Mouse (Mus musculus): ENCODE measurements around the gene Twist2. TPM values are rescaled to one million over a fixed set of nuclear protein-coding genes. Genes with fewer than 3 reads are reported as not detected.

Gene Twist2
- total RNA-seq (2015; ENCODE audit: low replicate concordance) (not detected in 2 replicates), total RNA-seq (2017; ENCODE audit: low replicate concordance) (not detected in 2 replicates)

DNA sequence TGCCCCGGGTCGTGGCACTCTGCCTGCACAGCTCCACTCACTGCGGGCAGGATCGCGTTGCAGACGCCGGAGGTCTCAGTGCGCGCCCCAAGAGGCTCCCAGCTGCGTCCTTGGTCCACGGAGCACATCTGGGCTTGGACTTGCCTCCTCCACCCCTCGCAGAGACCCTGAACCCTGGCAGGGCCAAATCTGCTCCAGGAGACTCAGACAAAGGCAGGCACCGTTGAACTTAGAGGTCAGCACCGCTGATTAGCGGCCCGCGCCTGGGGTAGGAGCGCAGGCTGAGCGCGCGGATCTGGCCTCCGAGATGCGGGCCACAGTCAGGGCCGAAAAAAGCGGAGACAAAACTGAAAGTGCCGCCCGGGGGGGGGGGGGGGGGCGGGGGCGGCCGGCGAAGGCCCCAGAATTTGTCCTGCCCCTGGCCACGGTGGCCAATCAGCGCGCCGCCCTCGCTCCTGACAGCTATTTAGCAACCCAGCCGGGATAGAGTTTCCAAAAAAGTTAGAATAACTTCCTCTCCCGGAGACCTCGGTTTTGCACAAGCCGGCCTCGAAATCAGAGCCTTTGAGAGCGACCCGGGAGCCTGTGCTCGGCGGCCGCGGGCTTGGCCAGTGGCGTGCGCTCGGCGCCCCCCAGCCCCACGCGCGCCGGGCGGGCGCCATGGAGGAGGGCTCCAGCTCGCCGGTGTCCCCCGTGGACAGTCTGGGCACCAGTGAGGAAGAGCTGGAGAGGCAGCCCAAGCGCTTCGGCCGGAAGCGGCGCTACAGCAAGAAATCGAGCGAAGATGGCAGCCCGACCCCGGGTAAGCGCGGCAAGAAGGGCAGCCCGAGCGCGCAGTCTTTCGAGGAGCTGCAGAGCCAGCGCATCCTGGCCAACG is at the start of gene Twist2:
Twist2 (plus strand) TSS at position 495 of the 877 bp plus-strand sequence.
- ATAC-seq (replicated peaks; ENCODE audit: low FRiP score, poor library complexity, severe bottlenecking): no peak

DNA sequence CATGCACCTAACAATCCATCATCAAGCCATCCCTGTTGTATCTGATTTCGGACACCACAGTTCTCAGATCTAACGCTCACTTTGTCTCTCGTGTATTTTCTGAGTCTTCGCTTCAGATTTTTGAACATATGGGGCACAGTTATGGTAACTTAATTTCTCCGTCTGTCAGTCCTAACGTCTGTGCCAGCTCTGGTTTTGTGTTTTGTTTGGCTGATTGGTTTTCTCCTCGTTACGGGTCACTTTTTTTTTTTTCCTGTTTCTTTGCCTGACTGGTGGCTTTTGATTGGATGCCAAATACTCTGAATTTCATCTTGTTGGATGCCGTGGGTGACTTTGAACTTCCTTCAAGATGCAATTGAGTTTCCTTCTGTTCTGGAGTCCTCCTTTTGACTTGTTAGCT is 48.3 kb upstream of the Twist2 start:
- ATAC-seq (replicated peaks; ENCODE audit: low FRiP score, poor library complexity, severe bottlenecking): no peak

DNA sequence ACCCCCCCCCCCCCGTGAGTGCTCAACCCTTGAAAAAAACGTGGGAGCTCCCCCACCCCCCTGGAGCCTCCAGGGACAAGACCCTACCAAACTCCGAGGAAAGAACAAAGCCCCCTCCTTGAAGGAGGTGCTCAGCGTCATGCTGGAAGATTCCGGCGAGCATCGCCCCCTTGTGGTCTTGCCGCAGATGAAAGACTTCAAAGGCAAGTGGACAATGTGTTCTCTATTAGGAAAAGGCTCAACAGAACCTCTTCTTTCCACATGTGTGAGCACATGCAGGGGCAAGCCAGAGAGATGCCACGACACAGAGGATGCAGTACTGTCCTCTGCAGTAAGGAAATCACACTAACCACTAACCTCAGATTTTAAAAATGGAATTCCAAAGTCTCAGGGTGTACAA is 46.2 kb upstream of the Twist2 start:
- no peak for ATAC-seq (replicated peaks; ENCODE audit: low FRiP score, poor library complexity, severe bottlenecking)

DNA sequence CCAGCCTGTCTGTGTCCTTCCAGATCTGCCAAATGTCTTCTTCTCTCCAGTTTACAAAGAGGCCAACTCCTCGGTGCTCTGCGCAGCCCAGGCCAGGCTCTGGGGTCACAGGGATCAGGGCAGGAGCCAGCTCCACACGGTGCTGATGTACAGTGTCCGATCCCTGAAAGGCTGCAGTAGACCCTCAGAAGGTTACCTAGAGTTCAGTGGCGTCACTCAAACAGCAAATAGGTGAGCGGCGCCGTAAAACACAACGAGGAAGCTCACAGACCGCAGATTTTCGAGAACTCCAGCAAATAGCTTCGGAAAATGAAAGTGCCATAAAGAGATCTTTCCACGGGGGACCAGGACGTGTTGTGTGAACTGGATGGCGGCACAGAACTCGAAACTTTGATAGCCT is 44.0 kb upstream of the Twist2 start:
- ATAC-seq (replicated peaks; ENCODE audit: low FRiP score, poor library complexity, severe bottlenecking): no peak

DNA sequence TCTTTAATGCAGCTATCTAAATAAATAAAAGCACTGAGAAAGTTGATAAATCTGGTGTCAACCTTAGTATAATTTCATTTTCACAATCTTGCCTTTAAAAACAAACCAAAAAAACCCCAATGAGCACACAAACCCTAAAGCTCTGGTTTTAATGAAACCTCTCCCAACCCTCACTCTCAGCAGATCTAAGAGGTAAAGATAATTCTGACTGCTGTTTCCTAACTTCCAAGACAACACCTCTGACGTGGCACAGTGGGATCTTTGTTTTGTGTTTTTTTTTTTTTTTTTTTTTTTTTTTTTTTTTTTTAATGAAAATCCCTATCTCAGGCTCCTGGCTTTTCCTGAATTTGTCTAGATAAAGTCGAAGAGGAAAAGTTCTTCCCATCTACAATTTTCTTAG is 43.1 kb upstream of the Twist2 start:
- no peak for ATAC-seq (replicated peaks; ENCODE audit: low FRiP score, poor library complexity, severe bottlenecking)

DNA sequence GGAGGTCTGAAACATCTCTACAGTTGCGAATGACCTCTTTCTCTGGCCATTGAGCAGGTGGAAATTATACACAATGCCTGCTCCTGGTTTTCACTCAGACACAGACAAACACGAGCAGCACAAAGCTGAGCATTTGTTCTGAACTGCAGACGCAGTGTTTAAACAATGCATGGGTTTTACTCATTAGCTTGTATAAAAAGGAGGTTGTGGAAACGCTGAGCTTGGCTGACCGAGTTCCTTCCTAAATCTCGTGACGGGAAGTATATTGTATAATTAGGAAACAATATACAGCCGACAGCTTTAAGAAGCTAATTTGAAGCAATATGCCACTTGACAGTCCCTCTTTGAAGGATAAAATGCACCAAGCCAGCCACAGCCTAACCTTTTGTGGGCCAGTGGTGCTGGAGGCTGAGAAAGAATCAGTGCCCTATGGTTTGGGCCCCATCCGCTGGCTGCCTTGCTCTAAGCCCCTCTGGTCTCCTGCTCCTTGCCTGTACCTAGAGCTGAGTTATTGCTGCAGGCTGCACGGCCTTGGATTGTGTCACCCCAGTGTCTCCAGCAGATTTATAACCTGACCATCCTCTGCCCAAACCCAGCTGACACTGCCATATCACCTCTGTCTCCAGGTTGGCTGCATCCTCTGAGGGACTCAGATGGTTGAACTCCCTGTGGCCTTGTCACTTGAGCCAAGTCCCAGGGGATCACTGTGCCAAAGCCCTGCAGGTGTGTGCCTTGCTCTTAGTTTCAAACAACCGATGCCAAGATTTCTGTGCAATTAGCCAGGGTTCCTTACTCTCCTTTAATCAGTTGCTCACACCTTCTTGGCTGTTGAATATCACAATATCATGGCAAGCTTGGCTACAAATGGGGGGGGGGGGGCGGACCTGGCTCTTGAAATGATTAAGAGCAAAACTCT is 42.4 kb upstream of the Twist2 start:
- ATAC-seq (replicated peaks; ENCODE audit: low FRiP score, poor library complexity, severe bottlenecking): no peak

DNA sequence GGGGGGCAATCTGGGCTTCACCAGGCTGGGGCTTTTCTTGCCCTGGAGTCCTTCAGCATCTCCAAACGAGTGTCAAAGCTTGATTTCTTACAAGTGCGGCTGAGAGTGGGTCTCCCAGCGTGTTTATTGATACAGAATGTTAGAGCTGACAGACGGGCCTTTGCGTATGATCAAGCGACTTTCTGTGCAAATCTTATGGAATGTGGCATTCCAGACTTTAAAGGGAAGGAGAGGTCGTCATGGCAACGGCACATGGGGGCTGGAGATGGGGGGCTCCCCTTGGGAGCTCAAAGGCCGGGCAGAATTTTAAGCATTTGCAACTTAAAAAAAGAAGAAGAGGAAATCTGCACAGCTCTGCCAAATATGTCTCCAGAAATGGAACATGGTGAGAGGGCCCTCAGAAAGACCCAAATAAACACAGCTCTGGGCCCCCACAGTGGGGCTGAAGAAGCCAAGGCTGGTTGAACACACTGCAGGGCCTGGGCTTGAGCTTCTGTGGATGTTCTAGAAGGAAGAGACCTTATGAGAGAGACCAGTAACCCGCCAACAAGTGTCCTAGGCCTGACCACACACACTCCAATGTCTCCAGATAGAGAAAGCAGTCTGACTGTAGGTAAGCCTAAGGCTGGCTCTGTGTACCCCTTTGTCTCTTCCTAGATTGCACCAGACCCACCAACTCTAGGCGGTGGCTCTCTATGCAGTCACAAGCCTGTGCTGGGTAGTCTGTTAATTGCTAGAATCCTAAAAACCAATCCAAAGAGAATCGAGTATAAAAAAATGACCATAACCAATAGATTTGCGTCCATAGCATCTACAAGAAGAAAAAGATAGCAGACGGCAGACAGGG is 40.9 kb upstream of the Twist2 start:
- ATAC-seq (replicated peaks; ENCODE audit: low FRiP score, poor library complexity, severe bottlenecking): no peak

DNA sequence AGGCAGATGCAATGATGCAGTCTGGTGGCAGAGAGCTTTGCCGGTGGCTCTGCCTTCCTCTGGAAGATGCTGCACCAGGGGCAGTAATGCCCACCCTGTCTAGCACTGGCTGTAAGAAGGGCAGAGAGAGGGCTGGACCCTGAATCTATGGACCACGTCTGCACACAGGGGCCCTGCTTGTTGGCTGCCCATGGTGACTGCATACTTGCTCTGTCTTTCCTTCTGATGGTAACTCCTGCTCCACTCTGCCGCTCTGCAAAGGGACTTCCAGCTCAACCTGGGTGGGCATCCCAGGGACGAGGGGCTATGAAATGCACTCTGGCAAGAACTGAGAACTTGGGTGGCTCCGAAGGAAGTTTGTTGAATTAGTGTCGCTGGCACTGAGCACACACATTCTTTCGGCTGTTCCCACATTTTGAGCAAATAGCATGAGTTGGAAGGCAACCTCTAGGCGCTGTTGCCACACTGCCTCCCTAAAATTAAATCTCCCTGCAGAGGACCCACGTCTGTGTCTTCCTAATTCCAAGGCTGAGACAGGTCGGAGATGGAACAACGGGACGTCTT is 38.7 kb upstream of the Twist2 start:
- ATAC-seq (replicated peaks; ENCODE audit: low FRiP score, poor library complexity, severe bottlenecking): no peak

DNA sequence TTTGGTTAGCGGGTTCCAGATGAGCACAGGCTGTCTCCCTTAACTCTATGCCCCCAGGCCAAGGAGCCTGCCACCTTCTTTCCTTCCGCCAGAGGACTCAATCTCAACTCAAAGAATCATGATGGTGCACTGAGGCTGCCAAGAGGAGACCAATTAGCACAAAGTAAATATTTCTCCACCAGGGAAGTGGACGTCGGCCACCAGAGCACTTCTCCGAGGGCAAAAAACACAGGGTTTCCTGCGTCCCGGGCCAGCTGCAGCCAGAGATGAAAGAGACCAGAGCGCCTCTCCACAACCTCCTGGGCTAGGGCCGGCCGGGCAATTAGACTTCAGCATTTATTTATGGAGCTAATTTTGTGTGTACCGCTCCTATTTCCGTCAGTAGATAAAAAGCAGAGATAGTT is 31.0 kb upstream of the Twist2 start:
- ATAC-seq (replicated peaks; ENCODE audit: low FRiP score, poor library complexity, severe bottlenecking): no peak

DNA sequence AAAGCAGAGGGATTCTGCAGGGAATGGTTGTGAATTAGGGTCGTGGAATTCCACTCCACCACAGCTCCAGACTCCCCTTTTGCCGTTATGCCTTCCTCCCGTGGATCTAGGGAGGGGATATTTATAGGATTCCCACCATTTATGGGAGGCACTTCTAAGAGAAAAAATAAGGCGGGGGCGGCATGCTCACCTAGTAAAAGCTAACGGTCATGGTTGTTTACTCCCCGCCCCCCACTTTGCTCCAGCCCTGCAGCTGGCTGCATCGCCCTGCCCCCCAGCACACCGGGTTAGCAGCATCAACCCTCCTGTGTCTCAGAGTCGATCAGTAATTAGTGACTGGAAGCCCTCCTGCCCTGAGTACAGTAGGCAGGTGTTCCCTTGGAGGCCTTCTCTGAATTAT is 30.6 kb upstream of the Twist2 start:
- ATAC-seq (replicated peaks; ENCODE audit: low FRiP score, poor library complexity, severe bottlenecking): no peak

DNA sequence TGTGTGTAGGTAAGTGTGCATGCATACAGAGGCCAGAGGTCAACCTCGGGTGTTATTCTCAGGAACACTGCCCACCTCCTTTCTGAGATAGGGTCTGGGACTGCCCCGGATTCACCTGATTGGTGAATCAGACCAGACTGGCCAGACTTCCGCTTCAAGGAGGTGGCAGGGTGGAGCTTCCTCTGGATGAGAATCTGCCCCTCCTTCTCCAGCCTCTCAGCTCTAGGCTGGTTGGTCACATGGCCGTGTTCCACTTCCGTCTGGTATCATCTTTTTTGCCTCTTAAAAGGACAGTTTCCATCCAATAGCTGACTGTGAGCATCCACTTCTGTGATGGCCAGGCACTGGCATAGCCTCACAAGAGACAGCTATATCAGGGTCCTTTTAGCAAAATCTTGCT is 24.3 kb upstream of the Twist2 start:
- no peak for ATAC-seq (replicated peaks; ENCODE audit: low FRiP score, poor library complexity, severe bottlenecking)

DNA sequence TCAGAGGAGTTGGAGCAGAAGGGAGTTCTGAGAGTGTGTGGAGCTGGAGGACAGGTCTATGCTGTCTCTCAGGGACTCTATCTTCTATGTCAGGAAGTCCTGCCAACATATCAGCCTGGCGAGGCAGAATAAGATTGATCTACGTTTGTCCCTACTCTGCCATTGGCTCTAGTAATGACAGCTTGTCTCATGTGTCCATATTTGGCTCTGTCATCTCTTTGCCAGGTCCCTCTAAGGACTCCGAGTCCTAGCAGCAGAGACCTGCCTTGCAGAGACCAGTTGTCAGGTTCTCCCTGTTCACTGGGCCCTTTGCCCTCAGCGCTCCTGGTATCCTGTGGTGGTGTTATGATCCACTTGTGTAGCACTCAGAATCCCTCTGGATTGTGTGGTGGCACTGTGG is 21.4 kb upstream of the Twist2 start:
- no peak for ATAC-seq (replicated peaks; ENCODE audit: low FRiP score, poor library complexity, severe bottlenecking)

DNA sequence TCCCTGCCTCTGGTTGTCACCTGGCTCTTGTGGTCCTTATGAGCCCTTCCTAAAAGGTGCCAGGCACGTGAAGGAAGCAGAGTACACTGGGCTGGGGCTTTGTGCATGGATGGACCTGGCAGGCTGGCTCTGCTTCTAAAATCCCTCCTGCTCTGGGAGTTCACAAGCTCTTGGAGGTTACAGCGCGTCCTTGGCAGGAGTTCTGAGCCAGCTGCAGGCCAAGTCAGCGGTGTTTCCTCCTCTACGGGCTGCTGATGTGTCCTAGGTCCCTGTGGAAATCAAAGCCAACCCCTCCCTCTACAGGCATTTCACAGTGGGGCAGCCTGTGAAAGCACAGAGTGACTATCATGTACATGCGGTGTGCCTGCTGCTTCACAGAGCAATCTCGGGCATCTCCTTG is 20.1 kb upstream of the Twist2 start:
- no peak for ATAC-seq (replicated peaks; ENCODE audit: low FRiP score, poor library complexity, severe bottlenecking)

DNA sequence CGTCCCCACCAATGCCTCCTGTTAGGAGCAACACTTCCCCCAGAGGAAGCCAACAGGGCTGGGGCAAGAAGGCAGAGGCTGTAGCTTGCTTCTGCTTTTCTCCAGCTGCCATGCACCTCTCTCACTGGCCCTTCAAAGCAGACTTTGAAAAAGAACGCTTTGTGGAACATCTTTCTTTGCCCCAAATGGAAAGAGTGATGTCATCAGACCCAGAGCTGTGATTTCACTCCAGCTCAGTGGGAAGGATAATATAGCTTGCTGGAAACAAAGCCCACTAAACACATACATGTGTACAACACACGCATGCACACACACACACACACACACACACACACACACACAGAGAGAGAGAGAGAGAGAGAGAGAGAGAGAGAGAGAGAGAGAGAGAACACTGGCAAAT is 17.1 kb upstream of the Twist2 start:
- no peak for ATAC-seq (replicated peaks; ENCODE audit: low FRiP score, poor library complexity, severe bottlenecking)

DNA sequence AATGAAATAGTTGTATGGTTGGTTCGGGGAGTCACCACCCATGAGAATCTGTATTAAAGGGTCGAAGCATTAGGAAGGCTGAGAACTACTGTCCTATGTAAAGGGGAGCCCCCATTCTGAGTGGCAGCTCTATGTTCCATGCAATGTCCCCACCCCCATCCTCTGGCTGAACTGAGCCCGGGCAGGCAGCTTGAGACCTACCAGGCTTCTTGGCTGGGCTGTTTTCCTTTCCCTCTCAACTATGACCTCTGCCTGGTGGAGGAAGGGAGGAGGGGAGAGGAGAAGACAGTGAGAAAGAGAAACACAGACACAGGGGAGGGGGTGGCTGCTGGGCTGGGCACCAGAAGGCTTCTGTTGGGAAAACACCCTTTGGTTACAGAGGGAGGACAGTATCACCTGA is 1.9 kb upstream of the Twist2 start:
- ATAC-seq (replicated peaks; ENCODE audit: low FRiP score, poor library complexity, severe bottlenecking): no peak

DNA sequence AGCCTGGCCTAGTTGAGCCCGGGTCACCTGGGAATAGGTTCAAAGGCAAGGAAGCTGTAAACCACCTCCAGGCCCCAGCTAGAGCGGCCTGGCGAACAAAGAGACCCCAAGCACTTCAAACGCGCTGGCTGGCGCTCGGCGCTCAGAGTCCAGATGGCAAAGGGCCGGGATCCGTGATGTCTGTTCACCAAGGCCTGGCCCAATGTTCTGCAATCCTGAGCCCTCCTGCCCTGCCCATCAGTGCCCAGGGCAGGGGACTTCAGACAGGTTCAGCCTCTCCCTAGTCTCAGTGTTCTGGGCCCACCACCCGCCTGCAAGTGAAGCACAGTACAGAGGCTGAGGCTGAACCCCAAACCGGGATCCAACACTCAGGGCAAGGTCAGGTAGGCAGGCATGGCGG is 913 bp upstream of the Twist2 start:
- no peak for ATAC-seq (replicated peaks; ENCODE audit: low FRiP score, poor library complexity, severe bottlenecking)

DNA sequence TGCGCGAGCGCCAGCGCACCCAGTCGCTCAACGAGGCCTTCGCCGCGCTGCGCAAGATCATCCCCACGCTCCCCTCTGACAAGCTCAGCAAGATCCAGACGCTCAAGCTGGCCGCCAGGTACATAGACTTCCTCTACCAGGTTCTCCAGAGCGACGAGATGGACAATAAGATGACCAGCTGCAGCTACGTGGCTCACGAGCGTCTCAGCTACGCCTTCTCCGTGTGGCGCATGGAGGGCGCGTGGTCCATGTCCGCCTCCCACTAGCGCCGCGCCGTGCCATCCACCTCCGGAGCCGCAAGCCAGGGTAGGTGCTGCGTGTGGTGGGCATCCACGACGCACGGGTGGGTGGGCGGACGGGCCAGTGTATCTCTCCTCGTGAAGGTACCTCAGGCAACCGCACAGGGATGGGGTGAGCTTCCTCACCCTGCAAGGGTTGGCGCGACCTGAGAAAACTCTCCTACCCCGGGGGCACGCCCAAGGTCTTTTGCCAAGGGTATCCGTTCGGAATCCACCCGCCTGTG is 644 bp downstream of the Twist2 start:
- ATAC-seq (replicated peaks; ENCODE audit: low FRiP score, poor library complexity, severe bottlenecking): no peak

DNA sequence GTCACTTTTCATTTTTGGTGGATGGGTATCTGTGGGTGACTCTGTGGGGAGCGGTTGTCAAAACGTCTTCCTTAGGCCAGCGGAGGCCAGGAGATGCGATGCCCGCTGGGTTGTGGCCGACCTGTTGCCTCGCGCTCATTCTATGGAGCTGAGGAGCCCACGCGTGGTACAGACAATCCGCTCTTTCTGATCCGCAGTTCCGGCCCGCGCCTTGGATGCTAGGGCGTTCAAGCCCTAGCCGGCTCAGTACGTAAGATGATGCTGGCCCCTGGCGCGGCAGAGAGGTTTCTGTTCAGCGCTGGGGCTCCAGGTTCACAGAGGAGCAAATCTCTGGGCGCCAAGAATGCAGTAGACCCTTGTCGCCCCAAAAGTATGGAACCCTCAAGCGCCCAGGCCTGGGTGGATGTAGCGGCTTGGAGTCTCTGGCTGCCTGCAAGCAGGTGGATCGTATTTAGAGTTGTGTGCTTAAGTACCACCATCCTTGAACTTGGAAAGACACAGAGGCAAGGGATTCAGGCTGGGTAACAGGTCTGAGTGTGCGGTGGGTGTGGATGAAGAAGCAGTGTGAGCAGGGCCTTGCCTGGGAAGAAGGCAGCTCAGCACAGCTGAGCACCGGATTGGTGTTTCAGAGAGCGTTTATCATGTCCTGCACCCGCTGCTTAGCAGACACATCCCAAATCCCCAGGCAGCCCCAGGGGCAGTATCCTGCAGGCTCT is 1.3 kb downstream of the Twist2 start:
- ATAC-seq (replicated peaks; ENCODE audit: low FRiP score, poor library complexity, severe bottlenecking): no peak

DNA sequence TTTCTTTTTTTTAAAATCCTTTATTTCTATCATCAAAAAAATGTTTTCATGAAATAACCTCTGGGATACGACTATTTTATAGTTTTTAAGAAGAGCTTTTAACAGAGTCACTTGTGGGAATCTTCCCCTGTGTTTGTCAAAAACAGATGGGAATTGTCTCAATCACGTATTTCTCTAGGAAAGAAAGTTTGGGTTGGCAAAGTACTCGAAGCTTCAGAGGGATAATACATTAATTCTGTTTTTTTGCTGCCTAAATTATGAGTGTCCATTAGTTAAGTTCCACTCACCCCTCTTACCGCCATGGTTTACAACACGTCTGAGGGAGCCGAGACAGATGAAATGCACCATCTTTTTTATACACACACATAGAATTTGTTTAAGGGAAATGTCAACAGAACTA is 2.2 kb downstream of the Twist2 start:
- no peak for ATAC-seq (replicated peaks; ENCODE audit: low FRiP score, poor library complexity, severe bottlenecking)
